Mouse (Mus musculus): ENCODE measurements around the gene Vmn2r17.
A peak's percentile ranks its signal among the peaks of the same experiment; 100 is the strongest.

Vmn2r17 gene

DNA sequence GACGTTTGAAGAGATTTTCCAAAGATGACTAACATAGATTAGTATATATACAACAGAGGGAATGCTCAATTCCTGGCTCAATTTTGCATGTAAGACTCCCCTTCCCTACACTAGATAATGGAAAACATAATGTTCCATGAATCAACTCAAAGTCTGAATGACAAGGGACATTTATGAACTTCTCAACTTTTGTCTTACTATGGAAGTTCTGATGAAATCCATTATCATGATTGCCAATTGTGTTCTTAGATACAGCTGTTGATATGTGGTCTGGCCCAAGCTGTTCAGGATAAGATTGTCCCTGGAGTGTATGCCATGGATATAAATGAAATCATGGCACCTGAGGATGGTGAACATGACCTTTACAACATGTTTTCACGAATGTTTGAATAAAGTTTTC lies at the start of gene Vmn2r17:
Gene Vmn2r17, plus strand, starts transcription at position 301 of the 400 bp plus-strand sequence.
- DNase-seq: no peak

DNA sequence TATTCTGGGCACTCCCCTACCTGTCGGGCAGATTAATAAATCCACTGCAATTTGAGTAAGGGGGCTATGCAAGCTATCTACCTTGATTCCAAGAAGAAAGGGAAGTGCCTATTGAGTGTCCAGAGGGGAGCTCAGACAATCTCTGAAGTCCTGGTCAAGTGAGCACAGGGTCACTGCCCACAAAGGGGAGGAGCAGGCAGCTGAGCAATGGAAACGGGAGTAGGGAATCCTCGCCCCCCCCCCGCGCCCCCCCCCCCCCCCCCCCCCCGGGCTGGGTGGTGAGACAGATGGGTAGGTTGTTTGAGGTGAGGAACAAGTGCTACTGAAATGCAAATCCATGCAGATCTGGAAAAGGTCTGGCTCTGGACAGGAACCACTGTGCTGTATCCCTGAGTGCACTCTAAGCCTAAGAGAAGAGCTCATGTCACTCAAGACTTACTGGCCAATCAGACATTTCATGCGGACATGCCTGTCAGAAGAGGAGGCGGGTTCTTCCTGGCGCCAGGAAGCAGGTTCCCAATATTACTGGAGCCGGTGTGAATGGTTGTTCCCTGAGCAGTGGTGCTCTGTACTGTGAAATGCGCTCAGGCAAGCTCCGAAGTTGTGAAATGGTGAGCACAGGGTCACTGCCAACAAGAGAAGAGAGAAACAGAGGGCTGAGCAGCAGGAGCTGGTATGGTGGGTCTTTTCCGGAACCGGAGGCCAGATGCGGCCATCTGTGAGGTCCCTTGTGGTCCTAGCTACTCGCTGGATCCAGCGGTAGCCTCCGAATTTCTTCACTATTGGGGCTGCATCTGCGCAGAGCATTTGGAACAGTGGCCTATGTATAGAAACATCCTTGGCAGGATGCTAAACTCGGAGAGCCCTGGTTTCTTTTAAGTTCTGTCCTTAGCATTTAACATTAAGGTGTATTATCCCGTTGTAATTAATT lies 47.4 kb downstream of the Vmn2r17 start:
- DNase-seq: no peak

DNA sequence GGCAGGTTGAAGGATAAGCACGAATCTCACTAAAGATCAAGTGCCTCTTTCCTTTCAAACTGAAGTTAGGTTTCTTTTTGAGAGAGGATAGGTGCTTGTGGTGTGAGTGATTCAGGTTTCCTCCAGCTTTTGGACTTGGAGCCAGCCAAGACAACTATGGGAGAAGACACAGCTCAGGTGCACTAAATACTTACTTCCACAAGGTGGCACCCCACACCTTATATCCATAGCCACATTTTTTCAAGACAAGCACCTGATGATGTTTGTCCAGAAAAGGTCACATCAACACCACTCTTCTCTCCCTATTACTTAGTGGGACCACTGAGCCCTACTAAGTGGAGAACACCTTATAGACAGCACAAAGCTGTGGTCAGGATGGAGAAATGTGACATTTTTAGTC lies 87.2 kb downstream of the Vmn2r17 start:
- peak; percentile 20 to 43 for DNase-seq

Data from B cell, adult 2 months (primary cell).